Mouse (Mus musculus) hindbrain, postnatal 0 days (tissue): ENCODE results near the gene Kat5. TPM values are rescaled to one million over a fixed set of nuclear protein-coding genes. Genes with fewer than 3 reads are reported as not detected.

Source experiments
- ATAC-seq: fragments of 200-750 bp; cut with Nextera tagmentation; 2 replicates; pipeline ENCODE4 v1.8.0; 2017; ENCODE audit warnings: mild to moderate bottlenecking, moderate TSS enrichment, moderate library complexity
- DNase-seq: peaks from one replicate; pipeline ENCODE4 v3.0.0-alpha.2; 2015; ENCODE audit warnings: low spot score
- H3K27ac ChIP-seq: fragments of 300-500 bp; sonication (generic); 2 replicates; pipeline ENCODE4 v1.5.1; 2014; ENCODE audit warnings: mild to moderate bottlenecking
- H3K27me3 ChIP-seq: fragments of 300-500 bp; sonication (generic); 2 replicates; pipeline ENCODE4 v1.6.1; 2014; ENCODE audit warnings: low read length, mixed read lengths; ENCODE audit not compliant: insufficient read depth
- H3K36me3 ChIP-seq: fragments of 300-500 bp; sonication (generic); 2 replicates; pipeline ENCODE4 v1.6.1; 2014; ENCODE audit warnings: low read length, mixed read lengths; ENCODE audit not compliant: insufficient read depth
- H3K4me1 ChIP-seq: fragments of 300-500 bp; sonication (generic); 2 replicates; pipeline ENCODE4 v1.6.1; 2014; ENCODE audit warnings: antibody characterized with exemption, low read length, mixed read lengths; ENCODE audit not compliant: insufficient read depth
- H3K4me2 ChIP-seq: fragments of 300-500 bp; sonication (generic); 2 replicates; pipeline ENCODE4 v1.6.1; 2014; ENCODE audit warnings: low read depth, mild to moderate bottlenecking, low read length, moderate library complexity, mixed read lengths
- H3K4me3 ChIP-seq: fragments of 300-500 bp; sonication (generic); 2 replicates; pipeline ENCODE4 v1.5.1; 2014; ENCODE audit warnings: low read length
- H3K9ac ChIP-seq: fragments of 300-500 bp; sonication (generic); replicated peaks from 2 replicates; pipeline ENCODE4 v1.6.1; 2014; ENCODE audit warnings: mild to moderate bottlenecking, low read length, moderate library complexity, mixed read lengths
- H3K9me3 ChIP-seq: fragments of 300-500 bp; sonication (generic); 2 replicates; pipeline ENCODE4 v1.6.1; 2016; ENCODE audit warnings: low read length, mixed read lengths
- CTCF ChIP-seq: IDR thresholded peaks from 2 replicates; pipeline ENCODE4 v1.5.1; 2016; ENCODE audit warnings: antibody characterized with exemption, control low read depth, low read depth
- WGBS: fragments of 180-500 bp; shearing (Covaris S2); extraction: QIAGEN DNeasy Blood & Tissue Kit; methylation state at CpG from one replicate; pipeline ENCODE4 v1.1.7; 2014; 5-methylcytosine and 5-hydroxymethylcytosine counted together
- polyA plus RNA-seq: library from polyadenylated mRNA; unstranded; fragments of >200 nt; fragmentation: Nextera tagmentation; extraction: Ambion mirVana; gene quantifications from 2 replicates; pipeline ENCODE4 v1.2.1, GENCODE M21; 2015
- total RNA-seq: library from RNA; depleted of rRNA; stranded (reverse); fragments of >200 nt; gene quantifications from 2 replicates; pipeline ENCODE4 v1.2.3, GENCODE M21; 2014

Kat5 gene
- total and polyA plus RNA-seq, 2 experiments from 2014 or later, result 72.0 to 95.2 TPM

DNA sequence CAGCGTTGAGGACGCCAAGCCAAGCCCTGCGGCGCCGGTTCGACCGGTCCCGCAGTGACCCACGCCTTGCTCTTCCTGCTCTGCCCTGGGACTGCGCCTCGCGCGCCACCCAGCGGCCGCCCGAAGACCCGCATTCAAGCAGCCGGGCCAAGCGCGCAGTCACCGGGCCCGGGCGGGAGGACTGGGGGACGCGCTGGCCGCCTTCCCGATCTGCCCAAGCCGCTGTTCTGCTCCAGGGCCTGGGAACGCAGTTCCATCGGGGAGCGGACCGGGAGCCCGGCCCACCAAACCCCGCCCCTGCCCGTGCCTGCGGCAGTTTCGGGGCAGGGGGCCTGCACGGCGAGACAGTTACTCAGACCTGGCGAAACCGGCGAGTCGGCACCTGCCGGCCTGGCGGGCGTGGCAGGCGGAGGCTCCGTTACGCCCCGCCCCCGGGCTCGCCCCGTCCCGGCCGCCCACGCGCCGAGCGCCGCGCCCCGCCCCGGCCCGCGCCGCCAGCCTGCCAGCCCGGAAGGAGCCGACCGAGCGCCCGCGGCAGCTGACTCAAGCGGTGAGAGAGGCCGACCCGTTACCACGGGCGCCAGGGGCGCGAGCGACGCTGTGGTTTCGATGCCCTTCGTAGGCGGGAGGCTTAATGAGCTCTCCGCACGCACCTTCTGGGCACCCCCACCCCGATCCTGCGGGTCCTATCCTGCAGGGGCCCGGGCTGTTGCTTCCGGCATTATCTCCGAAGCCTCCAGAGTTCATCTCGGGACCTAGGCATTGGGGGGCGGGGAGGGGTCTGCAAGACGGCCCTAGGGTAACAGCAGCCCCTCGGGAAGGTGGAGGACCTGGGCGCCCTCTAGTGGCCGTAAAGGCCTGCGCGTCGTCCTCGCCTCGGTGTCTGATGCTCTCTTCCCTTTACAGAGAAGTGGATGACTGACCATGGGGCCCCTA, 42.2 kb downstream of the Kat5 start, which contains the start of gene Ap5b1:
TSS of gene Ap5b1 (plus strand) at position 492 of the 936 bp plus-strand sequence.
- Histone ChIP-seq H3K4me3 (peak within 1 kb of the TSS; percentile 79), H3K9me3 (no peaks in the 10 kb centered on the region), H3K9ac (peak within 1 kb of the TSS; percentile 84), H3K27me3 (peaks cover 8% of the 10 kb centered on the region; the same call in 1 of the 2 replicates), H3K4me2 (peak within 1 kb of the TSS; percentile 95), H3K36me3 (peaks cover 13% of the 10 kb centered on the region; the same call in 1 of the 2 replicates), H3K4me1 (peaks cover 7% of the 10 kb centered on the region), H3K27ac (peak within 1 kb of the TSS; percentile 90)
- ATAC-seq (peak; percentile 92), DNase-seq (peak; percentile 92)
- under 1% methylated on average over 93 of the region's 102 CpGs for WGBS
- TF ChIP-seq CTCF, result peak; percentile 94

DNA sequence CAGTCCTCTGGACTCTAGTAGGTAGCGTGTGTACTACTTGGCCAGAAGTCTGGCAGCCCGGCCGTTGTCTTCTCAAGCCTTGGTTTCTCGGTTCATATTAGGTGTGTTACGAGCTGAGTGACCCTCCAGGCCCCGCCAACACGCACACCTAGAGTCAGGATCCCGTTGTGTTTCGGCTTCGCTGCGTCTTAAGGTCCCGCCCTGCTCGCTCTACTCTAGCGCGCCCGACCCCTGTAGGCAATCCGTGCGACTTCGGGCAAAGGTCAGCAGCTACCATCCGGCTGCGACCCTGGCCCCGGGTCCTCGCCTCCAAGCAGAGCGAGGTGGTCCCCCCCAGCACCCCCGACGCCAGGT, 42.9 kb downstream of the Kat5 start:
- H3K4me1 ChIP-seq, result peaks cover 7% of the 10 kb centered on the region
- peak overlapping the region; percentile 84 for H3K9ac ChIP-seq
- ATAC-seq (no peak; the same call in 1 of the 2 replicates), DNase-seq (no peak)
- H3K4me3 ChIP-seq, result peak overlapping the region; percentile 79
- no peaks in the 10 kb centered on the region for H3K9me3 ChIP-seq
- WGBS, result under 1% methylated on average over 26 of the region's 26 CpGs
- no peak for TF ChIP-seq CTCF
- peaks cover 11% of the 10 kb centered on the region; the same call in 1 of the 2 replicates for H3K27me3 ChIP-seq
- H3K4me2 ChIP-seq, result peak overlapping the region; percentile 95
- H3K36me3 ChIP-seq, result peaks cover 13% of the 10 kb centered on the region; the same call in 1 of the 2 replicates
- peak overlapping the region; percentile 90; the same call in 1 of the 2 replicates for H3K27ac ChIP-seq

DNA sequence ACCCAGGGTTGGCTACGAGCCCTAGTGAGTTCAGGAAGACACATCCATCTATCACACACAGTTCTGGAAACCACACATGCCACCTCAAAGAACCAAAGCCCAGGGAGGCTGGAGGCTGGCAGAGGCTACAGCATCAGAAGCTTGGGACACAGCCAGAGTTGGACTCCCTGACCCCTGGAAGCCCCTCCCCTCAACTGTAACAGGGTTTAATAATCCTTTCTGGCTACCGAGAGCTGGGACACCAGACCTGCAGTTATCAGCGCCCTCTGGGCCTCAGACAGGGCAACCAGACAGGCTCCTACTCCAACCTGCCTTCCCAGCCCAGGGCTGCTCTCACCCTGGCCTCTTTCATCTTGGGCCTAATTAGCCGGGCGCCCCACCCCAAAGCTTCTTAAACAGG, 43.7 kb downstream of the Kat5 start:
- no peak for DNase-seq
- TF ChIP-seq CTCF, result no peak
- H3K36me3 ChIP-seq, result peaks cover 9% of the 10 kb centered on the region; the same call in 1 of the 2 replicates
- no peak overlapping the region for H3K4me2 ChIP-seq
- no peak overlapping the region for H3K9ac ChIP-seq
- H3K4me1 ChIP-seq, result peaks cover 7% of the 10 kb centered on the region
- H3K9me3 ChIP-seq, result no peaks in the 10 kb centered on the region
- H3K27me3 ChIP-seq, result peaks cover 20% of the 10 kb centered on the region; the same call in 1 of the 2 replicates
- no peak overlapping the region for H3K4me3 ChIP-seq
- no peak for ATAC-seq
- WGBS, result 71% methylated on average over 5 of the region's 5 CpGs
- no peak overlapping the region for H3K27ac ChIP-seq

DNA sequence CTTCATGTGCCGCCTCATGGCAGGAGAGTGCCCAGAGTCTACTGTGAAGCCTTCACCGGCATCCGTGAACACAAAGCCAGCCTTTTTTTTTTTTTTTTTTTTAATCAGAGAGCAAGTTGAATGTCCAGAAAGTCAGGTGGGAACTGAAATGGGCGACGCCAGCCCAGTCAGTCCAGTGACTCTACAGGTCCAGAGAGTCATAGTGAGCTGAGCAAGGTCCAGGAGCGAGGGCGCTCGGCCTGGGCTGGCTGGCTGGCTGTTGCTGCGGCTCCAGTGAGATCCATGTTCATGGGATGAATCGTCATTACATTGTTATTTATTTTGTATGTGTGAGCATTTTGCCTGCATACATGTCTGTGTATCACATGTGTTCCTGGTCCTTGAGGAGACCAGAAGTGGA, 47.3 kb downstream of the Kat5 start:
- ATAC-seq, result no peak
- H3K27ac ChIP-seq, result no peak overlapping the region
- 83% methylated on average over 10 of the region's 10 CpGs for WGBS
- no peak for DNase-seq
- H3K4me2 ChIP-seq, result no peak overlapping the region
- H3K36me3 ChIP-seq, result no peaks in the 10 kb centered on the region
- no peak overlapping the region for H3K4me3 ChIP-seq
- TF ChIP-seq CTCF, result no peak
- H3K9ac ChIP-seq, result no peak overlapping the region
- H3K4me1 ChIP-seq, result peaks cover 21% of the 10 kb centered on the region
- peaks cover 53% of the 10 kb centered on the region for H3K27me3 ChIP-seq
- H3K9me3 ChIP-seq, result no peaks in the 10 kb centered on the region

DNA sequence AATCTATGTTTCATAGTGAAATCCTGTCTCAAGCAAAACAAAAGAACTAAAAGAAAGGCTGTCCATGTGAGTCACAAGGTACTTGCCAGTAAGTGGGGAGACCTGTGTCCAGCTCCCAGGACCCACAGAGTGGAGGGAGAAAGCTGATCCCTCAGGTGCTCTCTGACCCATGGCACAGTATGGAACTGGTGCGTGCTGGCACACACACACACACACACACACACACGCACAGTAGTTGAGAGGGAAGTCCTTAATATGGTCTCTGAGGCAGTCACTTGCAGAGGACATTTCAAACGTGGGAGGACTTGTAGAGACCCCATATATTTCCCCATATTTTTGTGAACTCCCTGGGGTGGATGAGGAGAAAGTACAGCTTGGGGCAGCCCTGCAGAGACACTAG, 48.2 kb downstream of the Kat5 start:
- no peak overlapping the region for H3K9ac ChIP-seq
- no peak for DNase-seq
- no peaks in the 10 kb centered on the region for H3K9me3 ChIP-seq
- no peak overlapping the region for H3K4me2 ChIP-seq
- H3K27ac ChIP-seq, result no peak overlapping the region
- no peak for TF ChIP-seq CTCF
- no peak for ATAC-seq
- H3K36me3 ChIP-seq, result no peaks in the 10 kb centered on the region
- H3K4me1 ChIP-seq, result peaks cover 16% of the 10 kb centered on the region
- WGBS, result 67% methylated on average over 3 of the region's 3 CpGs
- no peak overlapping the region for H3K4me3 ChIP-seq
- H3K27me3 ChIP-seq, result peaks cover 59% of the 10 kb centered on the region

DNA sequence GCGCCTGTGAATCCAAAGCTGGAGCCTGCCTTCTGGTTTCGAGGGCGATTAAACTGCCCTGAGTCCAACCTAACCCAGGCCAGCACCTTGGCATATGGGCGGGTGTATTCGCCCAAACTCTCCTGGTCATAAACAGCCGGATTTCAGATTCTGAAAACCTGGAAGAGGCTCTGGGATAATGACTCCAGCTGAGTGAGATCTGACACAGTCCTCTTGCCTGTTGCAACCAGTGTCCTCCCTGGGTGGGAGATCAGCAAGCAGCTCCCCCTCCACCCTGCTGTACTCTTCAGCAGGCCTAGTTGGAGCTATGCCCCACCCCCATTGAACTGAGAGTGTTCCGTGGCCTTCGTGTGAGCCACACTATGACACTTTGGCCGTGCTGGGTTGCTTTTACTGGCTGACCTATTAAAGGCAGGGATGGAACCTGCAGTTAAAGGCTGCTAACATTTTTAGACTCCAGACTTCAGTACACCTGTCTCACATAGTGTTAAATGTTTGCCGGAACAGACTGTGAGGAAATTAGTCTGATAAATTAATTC, 48.7 kb downstream of the Kat5 start:
- no peak overlapping the region for H3K27ac ChIP-seq
- peaks cover 14% of the 10 kb centered on the region for H3K4me1 ChIP-seq
- H3K9me3 ChIP-seq, result no peaks in the 10 kb centered on the region
- DNase-seq (no peak), ATAC-seq (no peak)
- WGBS, result 15% methylated on average over 10 of the region's 10 CpGs
- peak overlapping the region; percentile 66 for H3K4me2 ChIP-seq
- peak overlapping the region; percentile 41; the same call in 1 of the 2 replicates for H3K4me3 ChIP-seq
- H3K36me3 ChIP-seq, result no peaks in the 10 kb centered on the region
- no peak overlapping the region for H3K9ac ChIP-seq
- no peak for TF ChIP-seq CTCF
- H3K27me3 ChIP-seq, result peaks cover 59% of the 10 kb centered on the region
